Mouse (Mus musculus) heart, embryonic 16.5 days (tissue): ENCODE data around the gene Inpp5a. TPM values are rescaled to one million over a fixed set of nuclear protein-coding genes. Genes with fewer than 3 reads are reported as not detected.

ENCODE experiments used
- ATAC-seq: fragments of 200-750 bp; cut with Nextera tagmentation; replicated peaks from 2 replicates; pipeline ENCODE4 v1.8.0; 2017; ENCODE audit warnings: moderate number of reproducible peaks; ENCODE audit not compliant: insufficient read depth, low FRiP score; ENCODE audit errors: extremely low read depth
- H3K27ac ChIP-seq: fragments of 300-500 bp; sonication (generic); 2 replicates; pipeline ENCODE4 v1.5.1; 2014; ENCODE audit warnings: mild to moderate bottlenecking, low read length, control low read depth, moderate library complexity
- H3K27me3 ChIP-seq: fragments of 300-500 bp; sonication (generic); 2 replicates; pipeline ENCODE4 v1.6.1; 2014; ENCODE audit warnings: low read length, mixed read lengths; ENCODE audit not compliant: control insufficient read depth, insufficient read depth
- H3K36me3 ChIP-seq: fragments of 300-500 bp; sonication (generic); 2 replicates; pipeline ENCODE4 v1.6.1; 2014; ENCODE audit not compliant: control insufficient read depth, insufficient read depth
- H3K4me1 ChIP-seq: fragments of 300-500 bp; sonication (generic); 2 replicates; pipeline ENCODE4 v1.6.1; 2014; ENCODE audit warnings: low read length, mixed read lengths; ENCODE audit not compliant: control insufficient read depth, insufficient read depth
- H3K4me2 ChIP-seq: fragments of 300-500 bp; sonication (generic); 2 replicates; pipeline ENCODE4 v1.6.1; 2014; ENCODE audit warnings: low read depth, mild to moderate bottlenecking, control low read depth, low read length
- H3K4me3 ChIP-seq: fragments of 300-500 bp; sonication (generic); 2 replicates; pipeline ENCODE4 v1.5.1; 2014; ENCODE audit warnings: mild to moderate bottlenecking, control low read depth, low read length
- H3K9ac ChIP-seq: fragments of 300-500 bp; sonication (generic); 2 replicates; pipeline ENCODE4 v1.6.1; 2014; ENCODE audit warnings: low read length, control low read depth
- H3K9me3 ChIP-seq: fragments of 300-500 bp; sonication (generic); replicated peaks from 2 replicates; pipeline ENCODE4 v1.6.1; 2016; ENCODE audit warnings: low read length; ENCODE audit not compliant: control insufficient read depth
- WGBS: fragments of 180-500 bp; shearing (Covaris S2); extraction: QIAGEN DNeasy Blood & Tissue Kit; methylation state at CpG from one replicate; pipeline ENCODE4 v1.1.7; 2014; 5-methylcytosine and 5-hydroxymethylcytosine counted together
- polyA plus RNA-seq: library from polyadenylated mRNA; unstranded; fragments of >200 nt; fragmentation: Nextera tagmentation; extraction: Ambion mirVana; gene quantifications from 2 replicates; pipeline ENCODE4 v1.2.1, GENCODE M21; 2015

Inpp5a gene
- polyA plus RNA-seq, 1 experiment from 2014 or later = 47.4 TPM

DNA sequence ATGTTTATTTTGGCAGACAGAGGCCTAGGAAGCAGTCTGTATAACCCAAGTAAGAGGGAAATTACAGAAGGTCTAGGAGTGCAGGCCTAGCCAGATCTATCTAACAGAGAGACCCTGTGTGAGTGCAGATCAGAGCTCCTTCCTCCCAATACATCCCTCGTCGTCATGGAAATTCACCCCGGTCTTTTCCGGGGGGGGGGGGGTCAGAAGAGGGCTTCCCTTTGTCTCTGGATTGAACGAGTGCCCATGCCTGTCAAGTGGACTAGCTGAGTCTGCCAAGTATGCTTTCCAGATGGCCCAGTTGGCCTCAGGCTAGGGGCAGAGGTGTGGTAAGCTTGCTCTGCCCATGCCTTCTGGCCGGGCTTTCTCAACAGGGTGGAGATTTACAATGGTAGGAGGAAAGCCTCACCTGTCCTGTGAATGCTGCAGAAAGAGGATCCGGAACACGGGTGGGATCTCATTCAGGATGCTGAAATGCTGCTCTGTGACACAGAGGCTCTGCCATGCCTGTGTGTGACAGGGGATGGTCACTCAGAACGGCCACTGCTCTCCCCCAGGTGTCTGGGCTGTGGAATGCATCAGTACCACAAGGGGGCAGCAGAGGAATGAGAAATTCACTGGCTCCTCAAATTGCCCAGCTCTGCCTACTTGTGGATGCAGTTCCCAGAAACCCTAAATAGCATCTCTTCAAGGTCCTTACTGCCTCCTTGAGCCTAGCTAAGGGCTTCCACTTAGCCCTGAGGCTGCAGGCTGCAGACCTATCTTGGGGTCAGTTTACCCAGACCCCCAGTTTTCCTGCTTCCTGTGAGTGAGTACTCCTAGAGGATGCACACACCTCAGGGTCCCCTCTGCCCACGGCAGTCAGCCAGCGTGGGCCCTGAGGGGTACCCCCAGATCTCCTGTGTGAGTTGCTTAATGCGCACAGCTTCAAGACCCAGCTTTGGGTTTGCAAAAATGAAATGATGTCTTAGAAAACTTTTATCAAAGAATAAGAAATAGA lies 227.2 kb downstream of the Inpp5a start:
- peaks cover 4% of the 10 kb centered on the region; the same call in 1 of the 2 replicates for H3K27me3 ChIP-seq

DNA sequence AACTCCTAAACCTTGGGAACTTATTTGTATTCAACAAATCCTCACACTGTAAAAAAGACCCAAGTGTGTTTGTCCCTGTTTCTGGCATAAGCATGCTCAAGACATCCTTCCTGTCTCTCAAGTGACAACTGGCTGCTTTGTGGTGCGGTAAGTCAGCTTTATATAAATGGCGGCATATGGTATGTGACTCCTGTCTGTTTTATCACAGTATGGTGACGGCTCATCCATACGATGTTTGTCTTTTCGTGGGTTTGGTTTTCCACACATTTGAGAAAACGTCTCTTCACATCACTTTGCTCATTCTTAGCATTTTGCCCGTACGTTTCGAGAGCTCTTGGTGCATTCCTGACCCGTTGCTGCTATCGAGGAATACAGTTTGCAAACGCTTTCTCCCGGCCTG lies 233.7 kb downstream of the Inpp5a start:
- Histone ChIP-seq H3K9ac (no peak overlapping the region), H3K4me2 (no peak overlapping the region), H3K4me1 (no peaks in the 10 kb centered on the region), H3K9me3 (no peaks in the 10 kb centered on the region), H3K36me3 (no peaks in the 10 kb centered on the region), H3K27ac (no peak overlapping the region), H3K27me3 (no peaks in the 10 kb centered on the region; the same call in 1 of the 2 replicates), H3K4me3 (no peak overlapping the region)
- 73% methylated on average over 13 of the region's 13 CpGs for WGBS
- ATAC-seq = no peak

More for the DNA sequence above, 227.2 kb downstream of the Inpp5a start:
- no peak overlapping the region for H3K9ac ChIP-seq
- ATAC-seq = no peak
- H3K27ac ChIP-seq = no peak overlapping the region
- 51% methylated on average over 12 of the region's 12 CpGs for whole genome bisulfite sequencing
- no peak overlapping the region for H3K4me3 ChIP-seq
- no peak overlapping the region for H3K4me2 ChIP-seq
- H3K4me1 ChIP-seq = no peaks in the 10 kb centered on the region
- no peaks in the 10 kb centered on the region for H3K36me3 ChIP-seq
- H3K9me3 ChIP-seq = no peaks in the 10 kb centered on the region

DNA sequence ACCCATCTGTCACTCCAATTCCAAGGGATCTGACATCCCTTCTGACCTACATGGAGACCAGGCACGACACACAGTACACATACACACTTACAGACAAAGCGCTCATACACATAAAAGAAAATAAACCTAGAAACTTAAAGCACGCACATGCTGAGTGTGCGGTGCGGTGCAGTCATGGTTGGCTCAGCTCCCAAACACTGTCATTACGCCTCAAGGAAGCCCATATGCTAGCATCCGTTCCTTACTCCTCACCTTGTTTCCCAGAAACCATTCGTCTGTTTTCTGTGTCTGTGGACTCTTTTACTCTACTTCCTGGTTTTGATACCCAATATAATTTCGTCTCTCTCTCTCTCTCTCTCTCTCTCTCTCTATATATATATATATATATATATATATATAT lies 236.2 kb downstream of the Inpp5a start:
- no peak overlapping the region for H3K9ac ChIP-seq
- no peak for ATAC-seq
- H3K27me3 ChIP-seq = no peaks in the 10 kb centered on the region; the same call in 1 of the 2 replicates
- H3K4me1 ChIP-seq = no peaks in the 10 kb centered on the region
- 70% methylated on average over 9 of the region's 9 CpGs for WGBS
- H3K4me2 ChIP-seq = no peak overlapping the region
- H3K4me3 ChIP-seq = no peak overlapping the region
- H3K27ac ChIP-seq = no peak overlapping the region
- no peaks in the 10 kb centered on the region for H3K36me3 ChIP-seq
- no peaks in the 10 kb centered on the region for H3K9me3 ChIP-seq

Other genes starting within 250 kb of the Inpp5a start
- gene Lrrc27, start 176.1 kb upstream of the Inpp5a start, polyA plus RNA-seq = 2.8 and 4.1 TPM in 2 replicates
- gene Stk32c, start 175.8 kb upstream of the Inpp5a start, polyA plus RNA-seq = 0.06 and 0.07 TPM in 2 replicates
- 7.0 and 8.1 TPM in 2 replicates for gene Pwwp2b, start 140.6 kb upstream of the Inpp5a start, polyA plus RNA-seq
- gene Nkx6-2, start 193.7 kb downstream of the Inpp5a start, polyA plus RNA-seq = 0.36 and 0.55 TPM in 2 replicates